Mouse (Mus musculus) liver, postnatal 0 days (tissue): ENCODE measurements around the gene Nudt2. TPM values are rescaled to one million over a fixed set of nuclear protein-coding genes. Genes with fewer than 3 reads are reported as not detected.

Source experiments
- ATAC-seq: fragments of 200-750 bp; cut with Nextera tagmentation; 2 replicates; pipeline ENCODE4 v1.8.0; 2017; ENCODE audit warnings: mild to moderate bottlenecking, moderate library complexity
- DNase-seq: peaks from one replicate; pipeline ENCODE4 v3.0.0-alpha.2; 2016
- H3K27ac ChIP-seq: fragments of 300-500 bp; sonication (generic); 2 replicates; pipeline ENCODE4 v1.5.1; 2014; ENCODE audit warnings: antibody characterized with exemption, moderate library complexity, mild to moderate bottlenecking, low read depth
- H3K27me3 ChIP-seq: fragments of 300-500 bp; sonication (generic); 2 replicates; pipeline ENCODE4 v1.6.1; 2014; ENCODE audit warnings: low read length, control low read depth, mixed read lengths; ENCODE audit not compliant: insufficient read depth
- H3K36me3 ChIP-seq: fragments of 300-500 bp; sonication (generic); replicated peaks from 2 replicates; pipeline ENCODE4 v1.6.1; 2014; ENCODE audit warnings: mild to moderate bottlenecking, control low read depth, low read length, moderate library complexity, mixed read lengths; ENCODE audit not compliant: insufficient read depth
- H3K4me1 ChIP-seq: fragments of 300-500 bp; sonication (generic); 2 replicates; pipeline ENCODE4 v1.6.1; 2014; ENCODE audit warnings: antibody characterized with exemption, mild to moderate bottlenecking, control low read depth; ENCODE audit not compliant: insufficient read depth
- H3K4me2 ChIP-seq: fragments of 300-500 bp; sonication (generic); 2 replicates; pipeline ENCODE4 v1.6.1; 2014; ENCODE audit warnings: low read depth, mild to moderate bottlenecking, low read length, moderate library complexity, mixed read lengths
- H3K4me3 ChIP-seq: fragments of 300-500 bp; sonication (generic); 2 replicates; pipeline ENCODE4 v1.5.1; 2014; ENCODE audit warnings: low read depth, low read length
- H3K9ac ChIP-seq: fragments of 300-500 bp; sonication (generic); replicated peaks from 2 replicates; pipeline ENCODE4 v1.6.1; 2014; ENCODE audit warnings: mild to moderate bottlenecking, moderate library complexity
- H3K9me3 ChIP-seq: fragments of 300-500 bp; sonication (generic); 2 replicates; pipeline ENCODE4 v1.6.1; 2016; ENCODE audit warnings: mild to moderate bottlenecking, control low read depth, low read length, mixed read lengths
- CTCF ChIP-seq: sonication (generic); IDR thresholded peaks from 2 replicates; pipeline ENCODE4 v1.5.1; 2016; ENCODE audit warnings: antibody characterized with exemption, low read depth
- EP300 ChIP-seq: IDR thresholded peaks from 2 replicates; pipeline ENCODE4 v1.6.1; 2016; ENCODE audit warnings: antibody characterized with exemption, low read depth, mild to moderate bottlenecking
- WGBS: fragments of 180-500 bp; shearing (Covaris S2); extraction: QIAGEN DNeasy Blood & Tissue Kit; methylation state at CpG from one replicate; pipeline ENCODE4 v1.1.7; 2014; ENCODE audit not compliant: insufficient replicate concordance; 5-methylcytosine and 5-hydroxymethylcytosine counted together
- polyA plus RNA-seq: library from polyadenylated mRNA; unstranded; fragments of >200 nt; fragmentation: Nextera tagmentation; extraction: Ambion mirVana; gene quantifications from 2 replicates; pipeline ENCODE4 v1.2.1, GENCODE M21; 2015

The Nudt2 gene
- polyA plus RNA-seq, 1 experiment from 2014 or later: 13.6 TPM

- Histone ChIP-seq H3K4me2 (no peak overlapping the region), H3K4me3 (no peak overlapping the region), H3K27me3 (peaks cover 49% of the 10 kb centered on the region), H3K4me1 (peaks cover 30% of the 10 kb centered on the region), H3K9ac (no peak overlapping the region), H3K9me3 (no peaks in the 10 kb centered on the region), H3K27ac (no peak overlapping the region), H3K36me3 (no peaks in the 10 kb centered on the region)
- DNase-seq: no peak
- TF ChIP-seq EP300 (no peak), CTCF (peak; percentile 35)
- no peak for ATAC-seq
- WGBS: 73% methylated on average over 5 of the region's 5 CpGs
Observed at GRCm38 (mm10) chr4:41504325-41504724, 39.4 kb downstream of the Nudt2 start.

GRCm38 (mm10) chr4:41505131-41505551 lies 40.2 kb downstream of the Nudt2 start:
- no peak for DNase-seq
- H3K27ac ChIP-seq: no peak overlapping the region
- H3K9ac ChIP-seq: no peak overlapping the region
- WGBS: 54% methylated on average over 11 of the region's 11 CpGs
- no peaks in the 10 kb centered on the region for H3K9me3 ChIP-seq
- peak; percentile 59 for TF ChIP-seq CTCF
- no peak for TF ChIP-seq EP300
- ATAC-seq: no peak
- peaks cover 42% of the 10 kb centered on the region for H3K27me3 ChIP-seq
- peaks cover 30% of the 10 kb centered on the region for H3K4me1 ChIP-seq
- no peaks in the 10 kb centered on the region for H3K36me3 ChIP-seq
- H3K4me3 ChIP-seq: no peak overlapping the region
- no peak overlapping the region for H3K4me2 ChIP-seq

GRCm38 (mm10) chr4:41506156-41506555 lies 41.2 kb downstream of the Nudt2 start:
- TF ChIP-seq EP300 (no peak), CTCF (peak; percentile 73)
- Histone ChIP-seq H3K4me2 (peak overlapping the region; percentile 87), H3K4me3 (peak overlapping the region; percentile 48), H3K27ac (no peak overlapping the region), H3K36me3 (no peaks in the 10 kb centered on the region), H3K27me3 (peaks cover 34% of the 10 kb centered on the region), H3K9ac (no peak overlapping the region), H3K4me1 (peaks cover 30% of the 10 kb centered on the region), H3K9me3 (no peaks in the 10 kb centered on the region)
- no peak for ATAC-seq
- 13% methylated on average over 13 of the region's 13 CpGs for WGBS
- DNase-seq: peak; percentile 71

GRCm38 (mm10) chr4:41506906-41507305 lies 42.0 kb downstream of the Nudt2 start:
- Histone ChIP-seq H3K27ac (no peak overlapping the region), H3K27me3 (peaks cover 30% of the 10 kb centered on the region), H3K9ac (peak overlapping the region; percentile 44), H3K4me2 (peak overlapping the region; percentile 87), H3K4me1 (peaks cover 25% of the 10 kb centered on the region), H3K36me3 (no peaks in the 10 kb centered on the region), H3K4me3 (peak overlapping the region; percentile 48), H3K9me3 (no peaks in the 10 kb centered on the region)
- TF ChIP-seq EP300 (no peak), CTCF (no peak)
- DNase-seq (peak; percentile 87), ATAC-seq (peak; percentile 50)
- under 1% methylated on average over 28 of the region's 29 CpGs for WGBS

- Histone ChIP-seq H3K9ac (peak overlapping the region; percentile 44), H3K27ac (no peak overlapping the region), H3K4me2 (peak overlapping the region; percentile 87), H3K27me3 (peaks cover 25% of the 10 kb centered on the region), H3K9me3 (no peaks in the 10 kb centered on the region), H3K4me1 (peaks cover 20% of the 10 kb centered on the region), H3K36me3 (no peaks in the 10 kb centered on the region), H3K4me3 (peak overlapping the region; percentile 48)
- ATAC-seq (no peak), DNase-seq (no peak)
- no peak for TF ChIP-seq EP300
- TF ChIP-seq CTCF: no peak
- 6% methylated on average over 22 of the region's 22 CpGs for WGBS
Observed at GRCm38 (mm10) chr4:41507326-41507924, 42.5 kb downstream of the Nudt2 start.

- Histone ChIP-seq H3K27ac (no peak overlapping the region), H3K36me3 (no peaks in the 10 kb centered on the region), H3K9me3 (no peaks in the 10 kb centered on the region), H3K9ac (no peak overlapping the region), H3K4me2 (no peak overlapping the region), H3K4me3 (no peak overlapping the region), H3K4me1 (peaks cover 15% of the 10 kb centered on the region), H3K27me3 (peaks cover 25% of the 10 kb centered on the region; the same call in 1 of the 2 replicates)
- no peak for DNase-seq
- TF ChIP-seq CTCF (no peak), EP300 (no peak)
- no peak for ATAC-seq
- 52% methylated on average over 7 of the region's 7 CpGs for WGBS
Observed at GRCm38 (mm10) chr4:41507998-41508397, 43.0 kb downstream of the Nudt2 start.

GRCm38 (mm10) chr4:41513309-41513708 lies 48.4 kb downstream of the Nudt2 start:
- Histone ChIP-seq H3K36me3 (no peaks in the 10 kb centered on the region), H3K4me3 (no peak overlapping the region), H3K27me3 (0 out of 2 replicates have a peak, but pooled peaks cover 6% of the 10 kb centered on the region), H3K4me1 (no peaks in the 10 kb centered on the region), H3K27ac (no peak overlapping the region), H3K4me2 (no peak overlapping the region), H3K9ac (no peak overlapping the region), H3K9me3 (no peaks in the 10 kb centered on the region)
- TF ChIP-seq EP300 (no peak), CTCF (no peak)
- ATAC-seq: no peak
- 43% methylated on average over 4 of the region's 4 CpGs for WGBS
- DNase-seq: no peak
